In genomic region chr5:114474741-114475491, GRCm38 (mm10) we compare ENCODE assay signal across 8 mouse cellular contexts. TPM values are rescaled to one million over a fixed set of nuclear protein-coding genes. Genes with fewer than 3 reads are reported as not detected.
DNase-seq lines count a peak whose midpoint lies in the region; ATAC-seq and TF ChIP-seq lines count a peak whose summit lies in the region.
"Had no signal": no experiment of that assay in that cellular context is flagged by ENCODE, and none has a peak within 500 bp of the region (broad histone marks: within the 10 kb centered on the region; RNA-seq: fewer than 3 reads in every experiment).

No protein-coding gene starts in this region.

- H3K27ac ChIP-seq in lung, embryonic 14.5 days (ENCODE audit: low read depth) = no peak overlapping the region
- H3K27ac ChIP-seq in forebrain, embryonic 10.5 days = peak overlapping the region; percentile 75
- H3K27ac ChIP-seq in kidney, embryonic 16.5 days (ENCODE audit: low read length) = no peak overlapping the region
- H3K27ac ChIP-seq in neural tube, embryonic 13.5 days (replicated peaks) = peak overlapping the region; percentile 46; the same call in 1 of the 2 replicates

- H3K4me1 ChIP-seq in lung, embryonic 14.5 days (ENCODE audit: insufficient read depth) = 0 out of 2 replicates have a peak, but pooled peaks cover 3% of the 10 kb centered on the region
- peaks cover 64% of the 10 kb centered on the region for H3K4me1 ChIP-seq in forebrain, embryonic 10.5 days
- peaks cover 8% of the 10 kb centered on the region; the same call in 1 of the 2 replicates for H3K4me1 ChIP-seq in kidney, embryonic 16.5 days (ENCODE audit: insufficient read depth, low read length)
- peaks cover 22% of the 10 kb centered on the region for H3K4me1 ChIP-seq in neural tube, embryonic 13.5 days (replicated peaks)

- no peak for TF ChIP-seq CTCF in lung, embryonic 14.5 days (IDR thresholded peaks at IDR 0.05; ENCODE audit: low read depth)

- H3K27me3 ChIP-seq in lung, embryonic 14.5 days (ENCODE audit: insufficient read depth, low read length) = no peaks in the 10 kb centered on the region
- peaks cover 69% of the 10 kb centered on the region for H3K27me3 ChIP-seq in forebrain, embryonic 10.5 days (ENCODE audit: poor library complexity, severe bottlenecking)
- no peaks in the 10 kb centered on the region for H3K27me3 ChIP-seq in kidney, embryonic 16.5 days (ENCODE audit: insufficient read depth, low read length)
- H3K27me3 ChIP-seq in neural tube, embryonic 13.5 days = peaks cover 16% of the 10 kb centered on the region

- ATAC-seq in lung, embryonic 14.5 days (ENCODE audit: insufficient read depth) = no peak
- no peak for ATAC-seq in kidney, embryonic 16.5 days (ENCODE audit: low FRiP score, low TSS enrichment)
- ATAC-seq in neural tube, embryonic 13.5 days (ENCODE audit: low read depth) = no peak

- H3K9ac ChIP-seq in lung, embryonic 14.5 days = no peak overlapping the region
- H3K9ac ChIP-seq in kidney, embryonic 16.5 days (replicated peaks; ENCODE audit: low read length) = no peak overlapping the region
- H3K9ac ChIP-seq in neural tube, embryonic 13.5 days = no peak overlapping the region

- 28% methylated on average over 35 of the region's 35 CpGs for WGBS in lung, embryonic 14.5 days
- WGBS in forebrain, embryonic 10.5 days = 61% methylated on average over 35 of the region's 35 CpGs
- WGBS in kidney, embryonic 16.5 days = 35% methylated on average over 35 of the region's 35 CpGs
- WGBS in neural tube, embryonic 13.5 days = 29% methylated on average over 35 of the region's 35 CpGs

- no peaks in the 10 kb centered on the region for H3K36me3 ChIP-seq in lung, embryonic 14.5 days (ENCODE audit: insufficient read depth)
- no peaks in the 10 kb centered on the region for H3K36me3 ChIP-seq in forebrain, embryonic 10.5 days (replicated peaks)
- no peaks in the 10 kb centered on the region for H3K36me3 ChIP-seq in kidney, embryonic 16.5 days (ENCODE audit: insufficient read depth, low read length)
- no peaks in the 10 kb centered on the region for H3K36me3 ChIP-seq in neural tube, embryonic 13.5 days

- peak; percentile 45 for DNase-seq in lung, embryonic 14.5 days
- DNase-seq in lung, postnatal 25 days (ENCODE audit: low spot score) = no peak
- no peak for DNase-seq in forebrain, embryonic 10.5 days (ENCODE audit: extremely low spot score, low spot score)
- DNase-seq in spleen, postnatal 36 days (ENCODE audit: low spot score in 2 of 2) = no peak
- no peak for DNase-seq in spleen, adult 12 weeks (ENCODE audit: low spot score)
- DNase-seq: lung, postnatal 4 days had no signal

- H3K4me3 ChIP-seq in lung, embryonic 14.5 days (ENCODE audit: low read depth, low read length) = no peak overlapping the region
- H3K4me3 ChIP-seq in forebrain, embryonic 10.5 days = peak overlapping the region; percentile 16; the same call in 1 of the 2 replicates
- H3K4me3 ChIP-seq in kidney, embryonic 16.5 days (ENCODE audit: low read length) = no peak overlapping the region
- H3K4me3 ChIP-seq in neural tube, embryonic 13.5 days = no peak overlapping the region

- H3K4me2 ChIP-seq in lung, embryonic 14.5 days = peak overlapping the region; percentile 28; the same call in 1 of the 2 replicates
- peak overlapping the region; percentile 22 for H3K4me2 ChIP-seq in kidney, embryonic 16.5 days (replicated peaks; ENCODE audit: low read depth, low read length)
- peak overlapping the region; percentile 22; the same call in 1 of the 2 replicates for H3K4me2 ChIP-seq in neural tube, embryonic 13.5 days

- no peaks in the 10 kb centered on the region for H3K9me3 ChIP-seq in lung, embryonic 14.5 days (ENCODE audit: low read depth, low read length)
- peaks cover 7% of the 10 kb centered on the region; the same call in 1 of the 2 replicates for H3K9me3 ChIP-seq in forebrain, embryonic 10.5 days
- H3K9me3 ChIP-seq in kidney, embryonic 16.5 days (ENCODE audit: low read length) = no peaks in the 10 kb centered on the region
- no peaks in the 10 kb centered on the region for H3K9me3 ChIP-seq in neural tube, embryonic 13.5 days

RNA-seq across cellular contexts. Expression of gene Mvk, which starts 30.8 kb away (rescaled TPM):
- polyA plus RNA-seq in lung, embryonic 14.5 days (2014; fragmentation: Nextera tagmentation; extraction: Ambion mirVana) = 48.4 and 49.2 TPM in 2 replicates
- polyA plus RNA-seq in forebrain, embryonic 10.5 days (2016; fragmentation: Nextera tagmentation; extraction: Ambion mirVana) = 55.5 and 62.0 TPM in 2 replicates
- 37.2 and 39.5 TPM in 2 replicates for polyA plus RNA-seq in kidney, embryonic 16.5 days (2015; fragmentation: Nextera tagmentation; extraction: Ambion mirVana)
- polyA plus RNA-seq in neural tube, embryonic 13.5 days (2015; fragmentation: Nextera tagmentation; extraction: Ambion mirVana) = 50.5 and 57.5 TPM in 2 replicates

RNA-seq across cellular contexts. Expression of gene Mmab, which starts 31.1 kb away (rescaled TPM):
- 30.4 and 32.4 TPM in 2 replicates for polyA plus RNA-seq in lung, embryonic 14.5 days (2014; fragmentation: Nextera tagmentation; extraction: Ambion mirVana)
- 31.0 and 32.4 TPM in 2 replicates for polyA plus RNA-seq in forebrain, embryonic 10.5 days (2016; fragmentation: Nextera tagmentation; extraction: Ambion mirVana)
- polyA plus RNA-seq in kidney, embryonic 16.5 days (2015; fragmentation: Nextera tagmentation; extraction: Ambion mirVana) = 35.8 and 36.9 TPM in 2 replicates
- polyA plus RNA-seq in neural tube, embryonic 13.5 days (2015; fragmentation: Nextera tagmentation; extraction: Ambion mirVana) = 25.2 and 28.2 TPM in 2 replicates

Comparison
In these comparisons a context has a peak if more than half of its experiments do, and no peak if none do; other contexts are left out.
1. H3K27ac ChIP-seq: peak in forebrain, embryonic 10.5 days (single experiment) and neural tube, embryonic 13.5 days (single experiment); none in lung, embryonic 14.5 days (single experiment) and kidney, embryonic 16.5 days (single experiment).
2. Peak in every context shown above with its lines, with median percentiles within 50 percentile points of each other: H3K4me2 ChIP-seq.